Mouse (Mus musculus) A20 (cell line): Measurements from ENCODE around the gene Trp53rkb.

Source experiments
- DNase-seq: peaks from one replicate; pipeline ENCODE4 v3.0.0-alpha.2; 2011; ENCODE audit warnings: low read depth, low spot score

Trp53rkb gene

DNA sequence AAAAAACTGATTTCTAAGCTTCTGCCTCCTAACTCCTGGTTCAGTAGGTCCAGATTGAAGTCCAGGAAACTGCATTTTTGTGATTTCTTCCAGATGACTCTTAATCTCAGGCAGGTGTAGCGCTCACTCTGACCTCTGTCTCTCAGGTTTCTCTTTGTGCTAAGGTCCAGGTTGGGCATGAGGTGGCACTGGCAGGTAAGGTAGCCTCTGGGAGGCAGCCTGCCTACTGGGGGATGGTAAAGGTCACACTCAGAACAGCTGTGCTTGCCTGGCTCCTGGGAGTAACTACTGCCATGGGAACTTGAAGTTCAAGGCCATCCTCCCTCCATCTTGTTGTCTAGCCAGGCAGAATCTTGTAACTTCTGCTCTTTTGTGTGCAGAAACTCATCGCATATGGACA, 41.8 kb downstream of the Trp53rkb start:
- DNase-seq, result no peak

DNA sequence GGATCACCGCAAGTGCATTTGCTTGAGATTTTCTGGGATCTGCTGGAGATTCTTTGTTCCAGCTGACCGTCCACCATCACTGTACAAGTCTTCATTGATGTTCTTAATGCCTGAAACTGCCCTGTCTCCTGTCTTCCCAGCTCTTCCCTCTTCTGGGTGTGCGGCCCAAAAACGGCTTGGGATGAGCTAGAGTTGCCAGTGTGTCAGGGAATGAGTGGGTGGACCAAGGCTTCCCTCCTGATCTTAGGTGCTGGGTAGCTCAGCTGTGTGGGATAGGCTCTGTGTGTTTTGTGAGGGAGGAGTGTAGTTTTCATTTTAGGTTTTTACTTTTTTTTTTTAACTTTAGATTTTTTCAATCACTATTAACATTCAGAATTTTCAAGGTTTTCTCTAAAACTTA, 42.5 kb downstream of the Trp53rkb start:
- no peak for DNase-seq

DNA sequence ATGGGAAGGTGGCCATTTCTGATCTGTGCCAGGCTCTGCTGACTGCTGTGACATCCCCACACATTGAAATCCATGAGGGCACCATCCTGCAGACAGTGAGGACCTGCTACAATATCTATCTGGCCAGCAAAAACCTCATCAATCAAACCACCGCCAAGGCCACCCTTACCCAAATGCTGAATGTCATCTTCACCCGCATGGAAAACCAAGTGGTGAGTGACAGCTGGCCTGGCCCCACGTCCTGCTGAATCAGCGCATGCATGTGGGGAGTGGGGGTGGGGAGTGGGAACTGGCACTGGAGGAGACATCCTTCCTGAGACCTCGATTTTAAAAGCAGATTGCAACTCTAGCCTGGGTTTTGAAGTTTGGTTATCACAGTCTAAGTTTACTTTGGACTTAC, 43.2 kb downstream of the Trp53rkb start:
- DNase-seq, result no peak

DNA sequence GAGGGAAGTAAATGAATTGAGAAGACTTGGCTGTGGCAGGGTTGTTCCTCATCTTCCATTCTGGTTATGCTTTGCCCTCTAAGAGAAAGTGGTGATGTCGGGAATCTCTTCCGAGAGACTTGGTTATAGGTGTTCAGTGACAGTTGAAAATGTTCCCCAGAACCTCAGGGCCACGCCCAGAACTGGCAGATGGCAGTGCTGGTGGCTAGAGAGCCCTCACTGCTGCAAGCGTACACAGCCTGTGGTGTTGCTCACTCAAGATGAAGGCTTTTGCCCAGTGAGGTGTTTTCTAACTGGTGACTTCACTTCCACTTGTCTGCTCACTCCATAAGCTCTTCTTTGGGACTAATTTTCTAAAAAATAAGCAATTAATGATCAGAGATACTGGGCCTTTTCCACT, 49.5 kb downstream of the Trp53rkb start:
- DNase-seq, result no peak
